Mouse (Mus musculus): ENCODE data around the gene Syngap1.

DNA sequence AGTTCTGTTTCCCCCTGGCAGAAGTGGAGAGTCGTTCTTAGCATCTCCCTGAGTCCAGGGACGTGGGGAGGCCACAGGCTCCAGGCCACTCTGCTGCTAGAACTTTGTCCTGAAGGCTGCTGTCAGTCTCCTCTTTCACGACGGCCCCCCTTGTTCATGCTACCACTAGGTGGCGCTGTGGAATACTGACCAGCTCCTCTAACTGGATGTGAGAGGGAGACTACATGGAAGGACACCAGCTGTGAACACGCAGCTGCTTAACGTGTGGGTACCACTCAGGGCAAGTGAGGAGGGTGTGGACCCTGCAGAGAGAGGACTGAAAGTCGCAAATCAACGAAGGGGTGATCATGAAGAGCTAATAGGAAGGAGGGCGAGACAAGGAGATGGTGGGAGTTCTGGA lies 45.5 kb upstream of the Syngap1 start:
- TF ChIP-seq CTCF (IDR thresholded peaks at IDR 0.05; ENCODE audit: low read depth) (peak; percentile 97), EP300 (IDR thresholded peaks at IDR 0.05; ENCODE audit: low read depth) (no peak)

Measured in liver, embryonic 14.5 days (tissue).